Mouse (Mus musculus) layer of hippocampus, adult 8-10 months (tissue): ENCODE results near the gene Fry. TPM values are rescaled to one million over a fixed set of nuclear protein-coding genes. Genes with fewer than 3 reads are reported as not detected.

ENCODE experiments used
- DNase-seq, 2 experiments: peaks; one replicate each; pipeline ENCODE4 v3.0.0; 2022; ENCODE audit warnings: low spot score in 2 of 2
- total RNA-seq, 4 experiments: library from RNA; stranded (reverse); gene quantifications; 2 replicates each; pipeline ENCODE4 v1.2.4; 2022

Fry gene
- total RNA-seq, 4 experiments from 2014 or later: 173 to 253 (median 207) TPM

DNA sequence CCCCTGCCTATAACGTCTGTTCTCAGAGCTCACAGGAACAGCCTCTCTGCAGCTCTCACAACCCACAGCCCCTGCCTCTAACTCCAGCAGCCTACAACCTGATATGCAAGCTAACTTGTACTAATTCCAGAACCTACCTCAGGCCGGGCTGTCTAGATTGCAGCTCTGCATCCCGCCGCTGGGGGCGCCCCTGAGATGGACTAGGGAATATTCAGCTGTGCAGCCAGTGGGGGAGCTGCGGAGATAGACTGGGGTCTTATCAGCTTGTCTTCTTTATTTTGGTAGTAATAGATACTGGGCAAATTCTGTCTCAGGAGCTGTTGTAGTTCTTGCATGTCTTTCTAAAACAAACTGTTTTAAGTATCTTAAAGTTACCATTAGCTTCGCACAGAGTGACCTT is 101.9 kb downstream of the Fry start:
- no peak for DNase-seq

DNA sequence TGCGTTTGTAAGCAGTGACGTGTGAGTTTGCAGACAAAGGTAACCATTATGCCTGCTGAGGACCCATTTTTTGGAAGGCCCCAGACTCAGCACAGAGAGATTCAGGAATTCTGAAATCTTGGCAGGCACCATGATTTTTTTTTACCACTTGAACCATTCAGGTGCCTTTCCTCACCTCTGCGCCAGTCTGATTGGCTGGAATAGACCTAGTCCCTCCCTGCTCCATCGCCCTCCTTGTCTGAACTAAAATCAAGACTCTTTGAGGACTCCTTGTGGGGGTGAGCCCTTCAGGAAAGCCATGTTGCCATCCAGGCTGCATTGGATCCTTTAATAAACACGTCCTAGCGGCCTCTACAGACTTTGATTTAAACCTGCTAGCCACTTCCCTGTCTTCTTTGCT is 103.4 kb downstream of the Fry start:
- no peak for DNase-seq

GRCm38 (mm10) chr5:150223546-150224239 is 105.2 kb downstream of the Fry start:
- no peak for DNase-seq

DNA sequence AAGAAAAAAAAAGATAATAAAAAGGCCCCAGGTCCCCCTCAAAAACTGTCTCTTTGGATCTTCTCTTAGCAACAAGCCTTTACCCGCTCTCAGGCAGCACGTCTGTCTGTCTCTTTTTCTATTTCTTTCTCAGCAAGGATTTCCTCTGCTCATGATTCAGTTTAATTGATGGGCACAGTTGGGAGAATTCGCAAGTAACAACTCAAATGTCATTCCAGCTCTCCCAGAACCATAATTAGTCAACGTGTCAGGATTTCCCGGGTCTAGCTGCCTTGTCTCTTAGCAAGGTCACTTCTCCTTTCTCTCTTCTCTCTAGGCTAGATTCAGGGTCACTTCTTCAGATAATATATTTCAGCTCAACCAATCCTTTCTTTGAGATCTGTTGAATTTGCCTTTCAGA is 110.6 kb downstream of the Fry start:
- no peak for DNase-seq

GRCm38 (mm10) chr5:150229776-150230175 is 111.3 kb downstream of the Fry start:
- no peak for DNase-seq

- no peak for DNase-seq
These were observed 114.0 kb downstream of the Fry start for GRCm38 (mm10) chr5:150232159-150233150.

DNA sequence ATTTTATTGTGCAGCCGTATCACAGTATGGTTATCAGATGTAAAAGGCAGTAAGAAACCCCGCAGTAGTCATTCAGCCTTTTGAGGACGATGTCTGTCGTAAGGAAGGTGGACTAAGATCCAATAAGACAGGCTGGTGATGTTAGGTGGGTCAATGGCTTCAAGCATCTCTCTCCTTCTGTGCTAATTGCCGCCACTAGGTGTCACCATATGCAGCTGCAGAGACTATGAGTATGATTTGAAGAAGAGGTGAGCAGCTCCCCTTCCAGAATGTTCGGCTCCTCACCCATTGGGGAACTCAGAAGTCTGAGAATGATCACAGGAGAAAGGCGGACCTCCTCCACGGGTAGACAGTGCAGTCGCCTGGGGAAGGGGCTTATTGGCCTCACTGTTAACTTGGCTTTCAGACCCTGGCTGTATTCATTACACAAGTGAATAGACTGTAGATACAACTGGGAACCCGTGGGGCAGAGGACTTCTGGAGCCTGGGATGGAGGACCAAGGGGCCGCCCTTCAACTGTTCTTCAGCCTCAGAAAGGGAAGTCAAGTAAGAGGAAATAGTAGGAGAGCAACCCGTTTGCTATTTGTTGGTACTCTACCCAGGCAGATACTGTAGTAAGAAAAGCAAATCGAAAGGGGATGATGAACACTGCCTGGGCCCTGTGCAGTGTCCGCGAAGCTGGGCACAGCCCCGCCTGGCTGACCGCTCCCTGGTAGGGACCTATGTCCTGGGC is 114.9 kb downstream of the Fry start:
- peak; percentile 71 to 77 for DNase-seq

DNA sequence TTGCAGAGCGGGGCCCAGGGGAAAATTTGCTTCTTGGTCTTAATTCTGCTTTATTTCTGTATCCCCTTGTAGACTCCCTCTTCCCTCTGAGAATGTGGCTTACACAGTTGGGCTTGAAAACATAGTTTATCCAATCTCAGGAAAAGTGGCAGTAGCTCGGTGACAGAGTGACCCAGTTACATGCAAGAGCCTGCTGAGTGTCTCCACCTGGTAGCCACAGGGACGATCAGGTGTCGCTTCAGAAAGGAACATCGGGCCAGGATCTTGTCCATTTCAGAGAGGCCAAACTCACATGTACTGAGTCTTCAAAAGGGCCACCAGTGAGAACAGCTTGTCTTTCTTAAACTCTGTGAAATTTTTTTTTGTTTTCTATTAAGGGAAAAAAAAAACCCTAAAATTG is 117.5 kb downstream of the Fry start:
- DNase-seq: no peak

- no peak for DNase-seq
These were observed 118.2 kb downstream of the Fry start for GRCm38 (mm10) chr5:150236597-150236996.

DNA sequence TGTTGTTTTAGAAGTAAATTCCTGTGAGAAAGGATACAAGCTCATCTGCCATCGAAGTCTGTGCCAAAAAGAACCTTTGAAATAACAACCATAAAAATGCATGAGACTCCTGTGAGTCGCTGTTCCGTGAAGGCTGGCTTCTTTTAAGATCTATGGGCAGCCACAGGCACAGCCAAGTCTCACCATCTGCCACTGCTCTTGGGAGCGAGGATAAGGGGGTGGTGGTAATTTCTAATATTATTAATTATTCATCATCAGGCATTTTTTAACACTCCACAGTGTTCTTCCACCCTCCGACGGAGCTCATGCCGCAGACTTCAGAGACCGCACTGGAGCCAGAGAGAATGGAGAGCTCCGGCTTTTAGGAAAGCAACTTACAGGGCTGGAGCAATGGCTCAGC is 123.2 kb downstream of the Fry start:
- peak in 1 of 2 experiments; percentile 38 for DNase-seq

DNA sequence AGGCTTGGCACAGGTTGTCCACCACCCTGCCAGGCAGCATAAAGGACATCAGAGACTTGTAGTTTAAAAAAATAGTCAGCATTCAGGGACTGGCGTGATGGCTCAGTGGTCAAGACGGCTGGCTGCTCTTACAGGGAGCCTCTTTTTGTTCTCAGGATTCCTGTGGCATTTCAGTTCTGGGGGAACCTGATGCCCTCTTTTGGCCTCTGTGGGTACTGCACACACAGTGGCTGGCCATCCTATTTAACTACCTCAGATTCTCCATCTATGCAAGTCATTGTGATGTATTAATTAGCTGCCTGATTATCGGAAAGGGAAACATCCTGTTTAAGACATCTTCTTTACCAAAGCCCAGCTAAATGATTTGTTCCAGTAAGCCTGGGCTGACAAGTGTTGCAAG is 128.3 kb downstream of the Fry start:
- no peak for DNase-seq

DNA sequence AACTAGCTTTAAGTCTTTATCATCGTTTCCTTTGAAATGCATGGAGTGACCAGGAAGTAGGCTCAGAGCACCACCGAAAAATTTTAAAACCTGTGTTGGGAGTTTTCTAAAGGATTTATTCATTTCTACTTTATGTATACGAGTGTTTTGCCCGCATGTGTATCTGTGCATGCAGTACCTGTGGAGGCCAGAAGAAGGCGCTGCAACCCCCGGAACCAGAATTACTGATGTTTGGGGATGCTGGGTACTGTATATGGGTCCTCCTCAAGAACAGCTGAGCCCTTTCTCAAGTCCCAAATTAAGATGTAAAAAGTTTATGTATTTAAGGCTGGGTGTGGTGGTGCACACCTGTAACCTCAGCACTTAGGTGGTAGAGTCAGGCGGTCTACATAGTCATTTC is 139.3 kb downstream of the Fry start:
- no peak for DNase-seq

- DNase-seq: peak; percentile 67 to 77
These were observed 141.0 kb downstream of the Fry start for GRCm38 (mm10) chr5:150259191-150260053.

DNA sequence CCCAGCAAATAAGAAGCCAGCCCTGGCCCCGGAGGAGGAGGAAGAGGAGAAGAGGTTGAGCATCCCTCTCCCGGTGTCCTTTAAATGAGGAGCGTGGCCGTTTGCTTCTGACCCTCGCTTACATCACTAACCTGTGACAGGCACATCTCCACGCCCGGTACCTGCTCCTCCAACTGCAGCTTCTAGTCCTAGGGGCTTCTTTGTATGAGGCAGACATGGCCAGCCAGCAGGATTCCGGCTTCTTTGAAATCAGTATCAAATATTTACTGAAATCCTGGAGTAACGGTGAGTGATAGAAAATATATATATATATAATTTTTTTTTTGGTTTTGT is 141.6 kb downstream of the Fry start:
- no peak for DNase-seq

- no peak for DNase-seq
These were observed 142.9 kb downstream of the Fry start for GRCm38 (mm10) chr5:150261361-150261760.

DNA sequence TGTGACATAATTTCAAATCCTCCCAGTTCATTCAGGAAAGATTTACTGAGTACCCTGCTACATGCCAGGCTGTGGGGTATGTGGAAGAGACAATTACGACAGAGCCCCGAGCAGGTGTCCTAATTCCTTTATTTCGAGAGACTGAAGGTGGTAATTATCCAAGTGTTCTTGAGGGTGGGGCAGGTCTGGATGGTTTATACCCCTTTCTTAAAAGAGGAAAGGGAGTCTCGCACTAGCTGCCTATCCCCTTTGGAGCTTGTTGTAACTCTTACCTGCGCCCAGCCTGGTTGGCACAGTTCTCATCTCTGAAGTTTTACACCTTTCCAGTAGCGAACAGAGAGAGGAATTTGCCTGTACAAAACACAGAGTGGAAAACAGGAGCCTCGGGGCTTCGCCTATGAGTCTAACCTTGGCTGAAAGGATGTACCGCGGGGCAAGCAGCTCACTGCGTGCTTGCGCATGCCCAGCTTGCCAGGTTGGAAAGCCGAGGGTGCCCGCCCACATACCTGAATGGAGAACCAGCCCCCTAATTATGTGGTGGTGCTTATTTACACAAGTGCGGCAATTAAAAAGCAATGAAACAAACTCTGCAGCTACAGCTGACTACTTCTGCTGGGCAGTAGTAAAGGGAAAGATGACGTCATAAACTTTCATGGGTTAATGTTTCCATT is 143.7 kb downstream of the Fry start:
- peak in 1 of 2 experiments; percentile 35 for DNase-seq

- no peak for DNase-seq
These were observed 144.3 kb downstream of the Fry start for GRCm38 (mm10) chr5:150262717-150263103.

DNA sequence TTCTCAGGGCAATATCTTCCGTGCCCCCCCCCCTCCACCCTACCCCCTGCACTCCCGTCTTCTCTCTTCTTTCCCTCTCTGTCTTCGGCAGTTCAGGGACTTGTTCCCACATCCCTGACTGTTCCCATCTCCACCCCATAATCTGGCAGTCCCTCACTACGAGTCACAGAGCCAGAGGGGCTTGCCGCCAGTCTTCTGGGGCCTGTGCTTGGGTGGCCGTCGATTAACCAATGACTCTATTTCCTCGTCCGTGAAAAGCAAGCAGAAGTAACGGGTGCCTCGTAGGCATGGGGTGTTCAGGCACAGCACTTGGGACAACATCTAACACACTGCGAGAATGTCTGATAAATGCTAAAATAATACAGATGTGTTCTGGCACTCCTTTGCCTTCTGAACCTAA is 144.7 kb downstream of the Fry start:
- no peak for DNase-seq

DNA sequence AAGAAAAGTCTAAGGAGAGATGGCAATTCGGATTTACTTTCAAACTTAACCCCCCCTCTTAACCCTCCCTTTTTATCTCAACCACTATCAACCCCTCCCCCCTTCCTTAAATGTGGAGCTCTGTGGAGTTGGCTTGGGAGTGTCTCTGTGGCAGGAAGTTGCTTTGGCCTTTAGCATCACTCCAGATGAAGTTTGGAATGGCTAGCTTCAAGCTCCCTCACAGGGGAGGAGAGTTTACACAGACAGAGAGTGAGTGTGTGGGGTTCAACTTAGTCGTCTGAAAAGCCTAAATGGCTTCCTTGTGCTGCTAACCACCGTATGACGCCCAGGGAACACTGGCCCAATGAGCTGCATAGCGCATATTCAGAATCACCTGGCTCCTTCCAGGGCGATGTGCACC is 145.2 kb downstream of the Fry start:
- DNase-seq: no peak

DNA sequence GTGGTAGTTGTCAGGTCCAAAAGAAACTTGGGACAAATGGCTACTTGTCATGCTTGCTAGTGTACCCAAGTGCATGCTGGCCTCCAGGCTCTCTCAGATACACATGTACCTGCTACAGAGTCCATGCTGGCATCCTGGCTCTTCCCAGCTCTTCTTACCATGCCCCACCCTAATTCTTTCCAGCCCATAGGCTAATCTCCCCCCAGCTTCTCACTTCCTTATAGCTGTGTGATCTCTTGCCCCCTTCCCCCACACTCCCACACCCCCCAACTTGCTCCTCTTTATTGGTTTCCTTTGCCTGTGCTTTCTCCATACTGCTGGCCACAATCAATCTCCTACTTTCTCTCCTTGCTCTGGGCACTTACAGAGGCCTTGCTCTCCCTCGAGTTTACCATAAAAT is 146.6 kb downstream of the Fry start:
- no peak for DNase-seq

DNA sequence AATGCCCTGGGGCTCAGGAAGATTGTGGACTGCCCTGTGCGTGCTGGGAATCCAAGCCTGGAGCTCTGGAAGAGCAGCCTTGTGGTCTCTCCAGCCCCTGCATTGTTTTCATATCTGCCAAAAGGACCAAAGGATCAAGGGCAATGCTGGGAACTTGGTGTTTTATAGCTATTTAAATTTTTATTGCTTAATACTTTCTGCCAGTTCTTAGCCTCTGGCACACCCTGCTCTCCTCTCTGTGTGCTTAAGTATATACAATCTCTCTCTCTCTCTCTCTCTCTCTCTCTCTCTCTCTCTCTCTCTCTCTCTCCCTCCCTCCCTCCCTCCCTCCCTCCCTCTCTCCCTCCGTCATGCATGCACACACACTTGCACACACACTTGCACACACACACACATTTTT is 147.5 kb downstream of the Fry start:
- DNase-seq: no peak
